Mouse (Mus musculus): ENCODE results near the gene Gm3138. TPM values are rescaled to one million over a fixed set of nuclear protein-coding genes. Genes with fewer than 3 reads are reported as not detected.

Gene Gm3138
- polyA plus RNA-seq (2012; rRNA removed), result not detected in 2 replicates

GRCm38 (mm10) chr14:4249331-4249730, at the start of gene Gm3138:
Gene Gm3138 (plus strand): TSS chr14:4249631.

Other genes starting within 250 kb of the Gm3138 start
- not detected in 2 replicates for gene Gm5796, start 225.7 kb upstream of the Gm3138 start, polyA plus RNA-seq (2012; rRNA removed)
- gene Gm3115, start 165.5 kb upstream of the Gm3138 start, polyA plus RNA-seq (2012; rRNA removed), result not detected in 2 replicates
- gene Gm8108, start 139.1 kb upstream of the Gm3138 start, polyA plus RNA-seq (2012; rRNA removed), result 0.01 TPM in 1 of 2 replicates, not detected in the other
- gene Gm3127, start 84.6 kb upstream of the Gm3138 start, polyA plus RNA-seq (2012; rRNA removed), result not detected in 2 replicates
- not detected in 2 replicates for gene Gm2974, start 67.1 kb upstream of the Gm3138 start, polyA plus RNA-seq (2012; rRNA removed)
- not detected in 2 replicates for gene Gm3149, start 67.7 kb downstream of the Gm3138 start, polyA plus RNA-seq (2012; rRNA removed)
- gene 2610042L04Rik, start 85.1 kb downstream of the Gm3138 start, polyA plus RNA-seq (2012; rRNA removed), result not detected in 2 replicates
- gene Gm3159, start 147.9 kb downstream of the Gm3138 start, polyA plus RNA-seq (2012; rRNA removed), result not detected in 2 replicates
- gene Gm3164, start 165.8 kb downstream of the Gm3138 start, polyA plus RNA-seq (2012; rRNA removed), result not detected in 2 replicates
- not detected in 2 replicates for gene Gm3173, start 181.4 kb downstream of the Gm3138 start, polyA plus RNA-seq (2012; rRNA removed)
- not detected in 2 replicates for gene Gm3182, start 232.1 kb downstream of the Gm3138 start, polyA plus RNA-seq (2012; rRNA removed)